Mouse (Mus musculus) heart, embryonic 10.5 days (tissue): ENCODE results near the gene Atp4b. TPM values are rescaled to one million over a fixed set of nuclear protein-coding genes. Genes with fewer than 3 reads are reported as not detected.
"Not testable (repeated sequence)": the region's sequence is repeated elsewhere in the genome, so short reads cannot be mapped to it uniquely, and the experiment has no call there.

ENCODE experiments used
- DNase-seq: peaks from one replicate; pipeline ENCODE4 v3.0.0-alpha.2; 2017; ENCODE audit warnings: low spot score
- H3K27ac ChIP-seq: fragments of 300-500 bp; sonication (generic); 2 replicates; pipeline ENCODE4 v1.5.1; 2016; ENCODE audit warnings: mild to moderate bottlenecking
- H3K27me3 ChIP-seq: fragments of 300-500 bp; sonication (generic); 2 replicates; pipeline ENCODE4 v1.6.1; 2016; ENCODE audit warnings: mild to moderate bottlenecking; ENCODE audit not compliant: poor library complexity, insufficient read depth, severe bottlenecking
- H3K36me3 ChIP-seq: fragments of 300-500 bp; sonication (generic); 2 replicates; pipeline ENCODE4 v1.6.1; 2016; ENCODE audit warnings: mild to moderate bottlenecking, moderate library complexity
- H3K4me1 ChIP-seq: fragments of 300-500 bp; sonication (generic); 2 replicates; pipeline ENCODE4 v1.6.1; 2016; ENCODE audit warnings: mild to moderate bottlenecking
- H3K4me3 ChIP-seq: fragments of 300-500 bp; sonication (generic); 2 replicates; pipeline ENCODE4 v1.5.1; 2016; ENCODE audit warnings: mild to moderate bottlenecking, moderate library complexity
- H3K9me3 ChIP-seq: fragments of 300-500 bp; sonication (generic); 2 replicates; pipeline ENCODE4 v1.6.1; 2016; ENCODE audit warnings: mild to moderate bottlenecking, moderate library complexity
- WGBS: fragments of 180-500 bp; shearing (Covaris S2); methylation state at CpG from one replicate; pipeline ENCODE4 v1.1.7; 2016; 5-methylcytosine and 5-hydroxymethylcytosine counted together
- polyA plus RNA-seq: library from polyadenylated mRNA; unstranded; fragments of >200 nt; fragmentation: Nextera tagmentation; extraction: Ambion mirVana; gene quantifications from 2 replicates; pipeline ENCODE4 v1.2.1, GENCODE M21; 2016

Gene Atp4b
- polyA plus RNA-seq, 1 experiment from 2014 or later = not detected

DNA sequence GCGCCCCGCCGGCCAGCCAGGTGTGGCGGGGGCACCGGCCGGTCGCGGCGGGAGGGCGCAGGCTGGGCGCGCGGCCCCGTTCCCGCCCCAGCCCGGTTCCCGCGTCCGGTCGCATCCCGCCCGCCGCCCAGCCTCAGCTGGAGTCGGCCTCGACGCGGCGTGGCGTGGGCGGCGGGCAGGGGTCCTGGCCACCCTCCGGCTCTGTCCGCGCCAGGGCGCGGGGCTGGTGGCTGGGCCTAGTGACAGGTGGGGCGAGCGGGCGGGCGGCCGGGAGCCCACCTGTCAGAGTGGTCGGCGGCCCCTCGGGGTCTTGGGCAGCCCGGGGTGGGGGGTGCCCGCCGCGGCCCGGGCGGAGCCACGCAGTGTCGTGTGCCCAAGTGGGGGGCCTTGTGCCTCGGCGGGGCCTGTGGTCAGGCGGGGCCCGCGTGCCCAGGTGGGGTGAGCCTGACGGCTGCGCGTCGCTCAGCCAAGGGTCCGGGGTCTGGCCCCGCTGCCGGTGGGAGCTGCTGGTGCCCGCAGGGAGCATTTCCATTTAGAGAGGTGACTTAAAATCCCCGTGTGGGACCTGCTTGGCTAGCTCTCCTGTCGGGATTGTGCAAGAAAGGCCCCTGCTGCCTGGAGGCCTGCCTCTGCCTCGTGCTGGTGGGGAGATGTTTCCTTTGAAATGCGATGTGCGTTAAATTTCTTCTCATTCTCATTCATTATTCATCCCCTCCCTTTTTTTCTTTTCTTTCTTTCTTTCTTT is 57.6 kb downstream of the Atp4b start:
- H3K36me3 ChIP-seq = peaks cover 38% of the 10 kb centered on the region

GRCm38 (mm10) chr8:13338255-13338860 is 58.3 kb downstream of the Atp4b start, which contains the start of gene Tfdp1:
Gene Tfdp1 (plus strand): TSS chr8:13338751.
- Histone ChIP-seq H3K9me3 (no peaks in the 10 kb centered on the region), H3K36me3 (peaks cover 31% of the 10 kb centered on the region), H3K27ac (peak within 1 kb of the TSS; percentile 97), H3K27me3 (no peaks in the 10 kb centered on the region), H3K4me1 (peaks cover 27% of the 10 kb centered on the region), H3K4me3 (peak within 1 kb of the TSS; percentile 94)
- peak; percentile 92 for DNase-seq
- WGBS = 2% methylated on average over 50 of the region's 72 CpGs

More for the DNA sequence above, 57.6 kb downstream of the Atp4b start:
- peak overlapping the region; percentile 94 for H3K4me3 ChIP-seq
- H3K27me3 ChIP-seq = no peaks in the 10 kb centered on the region
- WGBS = 2% methylated on average over 70 of the region's 70 CpGs
- H3K4me1 ChIP-seq = peaks cover 27% of the 10 kb centered on the region
- peak; percentile 81 for DNase-seq
- H3K9me3 ChIP-seq = no peaks in the 10 kb centered on the region
- H3K27ac ChIP-seq = peak overlapping the region; percentile 97

DNA sequence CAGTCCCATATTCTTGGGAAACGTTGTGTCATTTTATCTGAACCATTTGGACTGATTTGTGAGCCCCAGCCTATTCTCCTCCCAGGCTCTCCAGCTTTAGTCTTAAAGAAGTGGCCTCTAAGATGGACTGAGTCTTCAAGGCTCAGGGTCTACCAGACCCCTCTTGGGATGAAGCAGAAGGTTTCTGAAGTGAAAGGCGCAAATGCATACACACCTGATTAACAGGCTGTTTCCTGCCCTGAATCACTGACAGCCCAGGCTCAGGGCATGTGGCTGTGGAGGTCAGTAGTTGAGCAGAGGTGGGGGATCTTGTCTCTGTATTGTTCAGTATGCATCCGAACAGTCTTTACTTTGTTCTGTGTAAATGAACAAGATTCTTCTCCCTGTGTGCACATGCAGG is 58.9 kb downstream of the Atp4b start:
- Histone ChIP-seq H3K36me3 (peaks cover 24% of the 10 kb centered on the region), H3K4me3 (peak overlapping the region; percentile 94), H3K9me3 (no peaks in the 10 kb centered on the region), H3K4me1 (peaks cover 27% of the 10 kb centered on the region), H3K27ac (peak overlapping the region; percentile 97), H3K27me3 (no peaks in the 10 kb centered on the region)
- no peak for DNase-seq
- WGBS = 73% methylated on average over 3 of the region's 3 CpGs

GRCm38 (mm10) chr8:13337245-13337644 is 59.4 kb downstream of the Atp4b start:
- H3K27ac ChIP-seq, H3K27me3 ChIP-seq, DNase-seq, H3K4me3 ChIP-seq, H3K9me3 ChIP-seq: not testable (repeated sequence)
- 79% methylated on average over 6 of the region's 6 CpGs for WGBS
- Histone ChIP-seq H3K4me1 (peaks cover 23% of the 10 kb centered on the region), H3K36me3 (peaks cover 19% of the 10 kb centered on the region)

Other genes with a start within 250 kb of the Atp4b start
- 290 and 334 TPM in 2 replicates for gene Lamp1, start 237.7 kb downstream of the Atp4b start, polyA plus RNA-seq
- gene Grtp1, start 196.2 kb downstream of the Atp4b start, polyA plus RNA-seq = 30.5 and 34.0 TPM in 2 replicates
- 49.3 and 117 TPM in 2 replicates for gene Adprhl1, start 142.7 kb downstream of the Atp4b start, polyA plus RNA-seq
- gene Dcun1d2, start 108.7 kb downstream of the Atp4b start, polyA plus RNA-seq = 23.5 and 27.3 TPM in 2 replicates
- gene Tmco3, start 108.6 kb downstream of the Atp4b start, polyA plus RNA-seq = 37.5 and 39.6 TPM in 2 replicates
- 120 and 144 TPM in 2 replicates for gene Tfdp1, start 58.1 kb downstream of the Atp4b start, polyA plus RNA-seq
- 0.10 TPM in 1 of 2 replicates, not detected in the other for gene Grk1, start 8.3 kb upstream of the Atp4b start, polyA plus RNA-seq
- 0.18 TPM in 1 of 2 replicates, not detected in the other for gene Tmem255b, start 38.4 kb upstream of the Atp4b start, polyA plus RNA-seq
- gene Gas6, start 97.7 kb upstream of the Atp4b start, polyA plus RNA-seq = 13.8 and 23.3 TPM in 2 replicates
- not detected in 2 replicates for gene 1700029H14Rik, start 165.6 kb upstream of the Atp4b start, polyA plus RNA-seq